In the genomic region with DNA sequence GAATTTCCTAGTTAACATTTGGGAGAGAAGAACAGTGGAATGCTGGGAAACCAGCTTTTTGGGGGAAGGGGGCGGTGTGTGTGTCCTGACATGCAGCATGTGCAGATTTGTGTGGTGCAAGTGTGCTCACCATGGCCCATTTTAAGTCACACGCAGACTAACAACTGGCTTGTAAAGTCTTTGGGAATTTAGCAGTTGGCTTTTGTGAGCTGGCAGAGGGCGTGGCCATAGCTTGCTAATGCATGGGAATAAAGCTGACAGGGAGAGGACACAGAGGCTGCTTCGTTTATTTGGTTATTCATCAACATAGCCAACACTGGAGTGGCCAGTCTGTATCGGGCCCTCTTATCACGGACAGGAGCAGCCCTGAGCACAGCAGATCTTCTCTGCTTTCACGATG, we compare ENCODE assay signal across 12 mouse cellular contexts.
A peak's percentile ranks its signal among the peaks of the same experiment; 100 is the strongest.
DNase-seq lines count a peak whose midpoint lies in the region; ATAC-seq and TF ChIP-seq lines count a peak whose summit lies in the region.
"Had no signal": no experiment of that assay in that cellular context is flagged by ENCODE, and none has a peak within 500 bp of the region (broad histone marks: within the 10 kb centered on the region; RNA-seq: fewer than 3 reads in every experiment).

No protein-coding gene starts in this region.

- ATAC-seq in heart, embryonic 15.5 days (replicated peaks; ENCODE audit: insufficient number of reproducible peaks, insufficient read depth, low FRiP score, low read depth) = no peak
- ATAC-seq in neural tube, embryonic 11.5 days (ENCODE audit: insufficient read depth, low FRiP score, low TSS enrichment) = no peak
- ATAC-seq in stomach, postnatal 0 days (ENCODE audit: low FRiP score, low TSS enrichment) = peak; percentile 49; the same call in 1 of the 2 replicates

- H3K4me3 ChIP-seq in heart, embryonic 15.5 days = no peak overlapping the region
- H3K4me3 ChIP-seq in neural tube, embryonic 11.5 days (ENCODE audit: low read depth, low read length) = no peak overlapping the region
- no peak overlapping the region for H3K4me3 ChIP-seq in stomach, postnatal 0 days (ENCODE audit: low read depth, low read length)
- H3K4me3 ChIP-seq: forebrain, embryonic 10.5 days; neural tube, embryonic 13.5 days had no signal

- WGBS in heart, embryonic 15.5 days = 52% methylated on average over 7 of the region's 7 CpGs
- WGBS in neural tube, embryonic 11.5 days = 71% methylated on average over 7 of the region's 7 CpGs
- 31% methylated on average over 7 of the region's 7 CpGs for WGBS in stomach, postnatal 0 days

- no peak for DNase-seq in heart, adult 18-20 months
- DNase-seq in neural tube, embryonic 11.5 days (ENCODE audit: low spot score) = peak; percentile 17
- no peak for DNase-seq in neural tube, embryonic 10.5 days (ENCODE audit: extremely low spot score, low spot score)
- peak; percentile 52 for DNase-seq in kidney, postnatal 10 days
- peak; percentile 33 for DNase-seq in stomach, postnatal 0 days (ENCODE audit: low spot score)
- no peak for DNase-seq in B cell, adult 2 months
- no peak for DNase-seq in spleen, adult 18-20 months
- DNase-seq: adrenal gland, postnatal 25 days; heart, postnatal 4 days had no signal

- no peak for TF ChIP-seq EP300 in stomach, postnatal 0 days (optimal IDR thresholded peaks at IDR 0.05)

- no peak overlapping the region for H3K27ac ChIP-seq in heart, embryonic 15.5 days
- H3K27ac ChIP-seq in neural tube, embryonic 11.5 days (ENCODE audit: low read depth, low read length) = no peak overlapping the region
- H3K27ac ChIP-seq in stomach, postnatal 0 days (replicated peaks) = 0 out of 2 replicates have a peak overlapping the region, but pooled peaks have one; percentile 20
- H3K27ac ChIP-seq: forebrain, embryonic 10.5 days; neural tube, embryonic 13.5 days had no signal

- peaks cover 5% of the 10 kb centered on the region; the same call in 1 of the 2 replicates for H3K4me1 ChIP-seq in heart, embryonic 15.5 days (replicated peaks)
- no peaks in the 10 kb centered on the region for H3K4me1 ChIP-seq in neural tube, embryonic 11.5 days (ENCODE audit: control insufficient read depth, insufficient read depth, low read length)
- no peaks in the 10 kb centered on the region for H3K4me1 ChIP-seq in stomach, postnatal 0 days (replicated peaks; ENCODE audit: control insufficient read depth, insufficient read depth)

- H3K4me2 ChIP-seq in heart, embryonic 15.5 days = peak overlapping the region; percentile 15; the same call in 1 of the 2 replicates
- no peak overlapping the region for H3K4me2 ChIP-seq in neural tube, embryonic 11.5 days (ENCODE audit: low read depth)
- H3K4me2 ChIP-seq in stomach, postnatal 0 days (replicated peaks; ENCODE audit: low read depth) = peak overlapping the region; percentile 23; the same call in 1 of the 2 replicates
- H3K4me2 ChIP-seq: neural tube, embryonic 13.5 days had no signal

- no peak overlapping the region for H3K9ac ChIP-seq in heart, embryonic 15.5 days
- no peak overlapping the region for H3K9ac ChIP-seq in neural tube, embryonic 11.5 days (ENCODE audit: low read length)
- H3K9ac ChIP-seq in stomach, postnatal 0 days (ENCODE audit: low read length) = no peak overlapping the region
- H3K9ac ChIP-seq: neural tube, embryonic 13.5 days had no signal

- H3K27me3 ChIP-seq in heart, embryonic 15.5 days = no peaks in the 10 kb centered on the region
- no peaks in the 10 kb centered on the region for H3K27me3 ChIP-seq in neural tube, embryonic 11.5 days (ENCODE audit: control insufficient read depth, insufficient read depth, low read length)
- H3K27me3 ChIP-seq in stomach, postnatal 0 days (ENCODE audit: control insufficient read depth, insufficient read depth, low read length) = no peaks in the 10 kb centered on the region
- H3K27me3 ChIP-seq: neural tube, embryonic 13.5 days had no signal

- no peaks in the 10 kb centered on the region for H3K9me3 ChIP-seq in heart, embryonic 15.5 days (replicated peaks)
- H3K9me3 ChIP-seq in neural tube, embryonic 11.5 days (ENCODE audit: control insufficient read depth, low read length) = no peaks in the 10 kb centered on the region
- no peaks in the 10 kb centered on the region for H3K9me3 ChIP-seq in stomach, postnatal 0 days (ENCODE audit: control insufficient read depth, low read length)
- H3K9me3 ChIP-seq: forebrain, embryonic 10.5 days; neural tube, embryonic 13.5 days had no signal

- no peak for TF ChIP-seq CTCF in stomach, postnatal 0 days (IDR thresholded peaks at IDR 0.05; ENCODE audit: low read depth)

- no peaks in the 10 kb centered on the region for H3K36me3 ChIP-seq in heart, embryonic 15.5 days
- H3K36me3 ChIP-seq in neural tube, embryonic 11.5 days (ENCODE audit: control insufficient read depth, insufficient read depth, low read length) = no peaks in the 10 kb centered on the region
- no peaks in the 10 kb centered on the region for H3K36me3 ChIP-seq in stomach, postnatal 0 days (ENCODE audit: control insufficient read depth, insufficient read depth, low read length)
- H3K36me3 ChIP-seq: forebrain, embryonic 10.5 days had no signal

Comparison
In these comparisons a context has a peak if more than half of its experiments do, and no peak if none do; other contexts are left out.
1. DNase-seq: peak in neural tube, embryonic 11.5 days (single experiment), kidney, postnatal 10 days (single experiment) and stomach, postnatal 0 days (single experiment); none in heart, adult 18-20 months (0 of 2), neural tube, embryonic 10.5 days (single experiment), B cell, adult 2 months (0 of 2) and spleen, adult 18-20 months (0 of 2).